Mouse (Mus musculus) megakaryocyte, adult 5-6 weeks (primary cell): ENCODE results near the gene Mmrn2. TPM values are rescaled to one million over a fixed set of nuclear protein-coding genes. Genes with fewer than 3 reads are reported as not detected.

Experiments
- ATAC-seq: 2 replicates; pipeline ENCODE4 v1.8.0; 2016; ENCODE audit warnings: mild to moderate bottlenecking, inconsistent platforms; ENCODE audit not compliant: poor library complexity, severe bottlenecking
- total RNA-seq, 2 experiments: library from RNA; stranded (forward) in 1 of 2; stranded (reverse) in 1 of 2; fragments of 153-499, 151-499 nt in 1 of 2; fragments of 221-1000, 200-1000 nt in 1 of 2; gene quantifications; 2 replicates each; pipeline versions ENCODE4 v1.2.3 to v1.2.4; 2015 to 2017

The Mmrn2 gene
- not detected in 2 replicates for total RNA-seq (2015)
- not detected in 2 replicates for total RNA-seq (2017)

DNA sequence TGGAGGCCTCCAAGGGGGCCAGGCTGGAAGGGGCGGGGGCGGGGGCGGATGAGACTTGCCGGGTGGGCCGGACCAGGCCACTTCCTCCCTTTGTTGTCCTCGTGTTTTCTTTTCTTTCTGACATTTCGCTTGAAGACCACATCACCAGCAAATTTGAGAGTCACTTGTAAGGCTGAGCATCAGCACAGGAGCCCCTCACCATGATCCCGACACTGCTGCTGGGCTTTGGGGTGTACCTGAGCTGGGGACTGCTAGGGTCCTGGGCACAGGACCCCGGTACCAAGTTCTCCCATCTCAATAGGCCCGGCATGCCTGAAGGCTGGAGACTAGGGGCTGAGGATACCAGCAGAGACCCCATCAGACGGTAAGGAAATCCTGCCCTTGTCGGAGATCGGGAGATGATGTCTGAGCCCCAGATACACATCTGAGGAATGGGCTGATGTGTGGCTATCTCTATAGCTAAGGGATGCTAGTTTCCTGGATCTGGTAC, at the start of gene Mmrn2:
Mmrn2 (plus strand) TSS at position 51 of the 490 bp plus-strand sequence.
- no peak for ATAC-seq

DNA sequence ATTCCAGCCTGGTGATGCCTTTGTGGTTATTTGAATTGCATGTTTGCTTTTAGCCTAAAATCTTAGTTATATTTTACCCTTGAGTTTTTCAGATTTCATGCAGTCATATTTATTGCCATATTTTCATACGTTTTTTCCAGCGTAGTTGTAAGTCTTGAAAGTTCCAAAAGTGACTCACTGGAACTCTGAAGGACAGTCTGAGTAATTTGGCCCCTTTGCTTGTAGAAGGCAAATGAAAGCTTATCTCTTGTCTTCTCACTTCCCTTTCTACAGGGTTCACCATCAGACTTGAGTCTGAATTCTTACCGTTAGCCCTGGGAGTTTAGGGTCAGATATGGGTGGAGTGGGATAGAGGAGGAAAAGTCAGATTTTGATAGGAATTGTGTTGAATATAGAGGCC, 48.7 kb upstream of the Mmrn2 start:
- ATAC-seq, result no peak

DNA sequence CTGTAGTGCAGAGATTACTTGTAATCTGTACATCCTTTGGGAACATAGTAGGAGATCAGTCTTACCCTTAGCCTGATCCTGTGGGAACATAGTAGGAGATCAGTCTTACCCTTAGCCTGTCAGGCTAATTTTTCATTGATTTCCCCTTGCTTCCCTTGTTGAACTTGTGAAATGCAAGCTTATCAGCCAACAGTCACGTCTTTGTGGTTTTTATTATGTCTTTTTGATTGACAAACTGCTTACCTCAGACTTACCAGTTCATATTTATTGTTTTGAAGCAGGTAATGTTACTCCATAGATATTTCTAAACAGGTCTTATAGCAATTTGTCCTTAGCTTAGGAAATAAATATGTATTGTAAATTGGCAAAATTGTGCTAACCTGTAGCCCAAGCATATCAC, 47.6 kb upstream of the Mmrn2 start:
- no peak for ATAC-seq

DNA sequence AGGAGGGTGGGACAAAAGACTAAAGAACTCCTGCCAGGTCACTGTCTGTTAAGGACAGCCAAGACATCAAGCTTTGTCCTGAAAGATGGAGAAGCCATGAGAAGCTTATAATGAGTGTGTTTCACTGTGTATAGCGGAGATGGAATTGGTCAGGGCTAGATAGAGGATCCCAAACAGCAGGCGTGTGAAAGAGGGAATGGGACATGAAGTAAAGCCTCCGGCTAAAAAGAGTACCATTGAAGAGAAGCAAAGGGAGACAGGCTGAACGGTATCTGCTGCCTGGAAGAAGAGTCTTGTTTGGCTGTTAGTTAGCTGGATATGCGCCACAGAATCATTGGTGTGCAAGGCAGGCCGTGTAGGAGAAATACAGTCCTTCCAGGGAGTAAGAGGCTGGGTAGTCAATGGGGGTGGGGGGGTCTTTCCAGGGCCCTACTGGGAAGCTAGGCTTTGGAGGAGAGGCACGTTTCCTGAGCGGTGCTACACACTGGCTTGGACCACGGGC, 44.6 kb upstream of the Mmrn2 start:
- ATAC-seq, result no peak

DNA sequence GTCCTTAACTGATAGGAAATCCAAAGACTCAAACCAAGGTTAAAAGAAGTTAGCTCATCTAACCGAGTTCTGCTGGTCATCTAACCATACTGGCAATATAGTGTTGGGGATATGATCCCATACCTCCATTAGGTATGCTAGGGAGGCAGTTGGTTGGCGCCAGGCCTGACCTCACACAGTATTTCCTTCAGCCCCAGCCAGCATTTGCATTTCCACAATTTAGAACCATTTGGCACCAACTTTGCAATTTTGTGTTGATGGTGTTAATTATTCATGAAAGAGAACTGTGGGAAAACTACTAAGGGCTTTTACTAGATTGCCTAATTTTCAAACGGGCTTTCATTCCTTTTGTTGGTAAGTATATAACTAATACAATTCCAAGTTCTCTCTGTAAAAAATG, 43.4 kb upstream of the Mmrn2 start:
- ATAC-seq, result no peak

DNA sequence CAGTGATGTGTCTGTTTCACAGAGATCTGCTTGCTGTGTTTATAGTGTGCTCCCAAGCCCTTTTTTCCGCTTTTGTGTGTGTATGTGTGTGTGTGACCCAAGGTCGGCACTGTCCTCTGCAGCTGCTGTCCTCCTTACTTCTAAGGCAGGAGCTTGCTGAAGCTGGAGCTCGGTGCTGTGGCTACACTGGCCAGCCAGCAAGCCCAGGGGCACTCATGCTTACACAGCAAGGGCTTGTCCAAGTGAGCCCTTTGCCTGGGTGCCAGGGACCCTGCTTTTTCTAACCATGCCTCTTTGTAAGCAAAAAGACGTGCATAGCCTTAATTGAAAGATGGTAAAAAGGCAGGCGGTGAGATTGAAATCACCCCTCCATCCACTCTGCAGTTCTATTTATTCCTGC, 42.8 kb upstream of the Mmrn2 start:
- no peak for ATAC-seq

DNA sequence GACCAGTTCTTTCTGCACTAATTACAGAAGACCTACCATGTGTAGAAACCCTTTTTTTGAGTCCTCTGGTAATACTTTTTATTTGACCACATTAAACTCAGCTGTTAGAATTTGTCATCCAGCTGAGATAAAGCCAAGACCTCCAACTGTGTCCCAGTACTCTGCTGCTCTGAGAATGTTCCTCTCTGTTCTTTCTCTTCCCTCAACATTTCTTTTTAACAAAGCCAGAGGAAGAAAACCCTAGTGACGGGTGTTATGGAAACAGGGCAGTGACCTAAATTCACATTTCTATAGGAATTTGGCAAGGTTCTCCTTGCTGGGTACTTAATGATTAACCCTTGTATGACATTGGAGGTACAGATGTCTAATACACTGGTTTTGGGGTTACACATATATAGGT, 35.8 kb upstream of the Mmrn2 start:
- ATAC-seq, result no peak

DNA sequence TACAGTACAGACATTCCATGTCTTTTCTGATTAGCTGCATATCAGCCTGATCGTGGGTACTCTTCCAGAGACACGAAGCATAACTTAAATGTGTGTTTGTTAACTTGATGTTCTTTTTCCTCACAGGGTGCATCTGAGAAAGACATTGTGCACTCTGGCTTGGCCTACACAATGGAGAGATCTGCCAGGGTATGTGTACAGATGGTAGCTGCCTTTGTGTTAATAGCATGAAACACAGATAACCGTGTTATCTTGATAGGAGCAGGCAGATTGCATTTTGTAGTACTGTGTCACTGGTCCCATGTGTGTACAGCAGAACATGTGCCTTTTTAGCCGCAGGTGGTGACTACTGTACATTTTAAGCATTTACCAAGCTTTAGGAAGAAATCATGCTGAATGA, 33.3 kb upstream of the Mmrn2 start:
- ATAC-seq, result no peak

DNA sequence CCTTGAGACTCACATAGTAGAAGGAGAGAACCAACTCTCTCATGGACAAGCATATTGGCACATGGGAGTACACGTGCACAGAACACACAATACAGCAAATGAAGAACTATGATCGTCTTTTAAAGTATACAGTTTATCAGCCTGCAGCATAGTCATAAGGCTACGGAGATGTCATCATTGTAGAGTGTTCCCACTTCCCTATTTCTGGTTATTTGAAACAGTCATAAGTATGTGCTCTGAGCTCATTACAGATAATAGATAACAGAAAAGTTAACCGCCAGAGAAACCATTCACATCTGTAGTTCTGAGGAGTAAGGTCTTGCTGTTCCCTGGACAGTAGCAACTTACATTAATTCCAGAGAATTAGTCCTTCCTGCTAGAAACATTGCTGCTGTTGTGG, 32.2 kb upstream of the Mmrn2 start:
- peak; percentile 92 for ATAC-seq

DNA sequence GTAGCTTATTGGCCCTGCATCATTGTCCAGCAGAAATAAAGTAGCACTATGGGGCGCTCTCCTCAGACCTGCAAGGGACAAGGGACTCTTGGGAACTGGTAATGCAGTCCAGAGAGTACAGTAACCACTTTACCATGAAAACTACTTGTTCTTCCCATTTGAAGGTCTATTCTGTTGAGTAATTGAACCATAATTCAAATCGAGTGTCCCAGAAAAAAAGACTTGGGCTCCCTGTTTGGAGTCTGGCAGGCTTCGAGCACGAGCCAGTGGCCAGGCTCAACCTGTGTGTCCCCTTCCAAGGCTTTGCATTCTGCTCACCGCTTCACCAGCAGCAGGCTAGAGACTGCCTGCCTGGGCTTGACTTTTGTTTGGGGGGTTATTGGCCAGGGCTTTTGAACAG, 30.9 kb upstream of the Mmrn2 start:
- no peak for ATAC-seq

DNA sequence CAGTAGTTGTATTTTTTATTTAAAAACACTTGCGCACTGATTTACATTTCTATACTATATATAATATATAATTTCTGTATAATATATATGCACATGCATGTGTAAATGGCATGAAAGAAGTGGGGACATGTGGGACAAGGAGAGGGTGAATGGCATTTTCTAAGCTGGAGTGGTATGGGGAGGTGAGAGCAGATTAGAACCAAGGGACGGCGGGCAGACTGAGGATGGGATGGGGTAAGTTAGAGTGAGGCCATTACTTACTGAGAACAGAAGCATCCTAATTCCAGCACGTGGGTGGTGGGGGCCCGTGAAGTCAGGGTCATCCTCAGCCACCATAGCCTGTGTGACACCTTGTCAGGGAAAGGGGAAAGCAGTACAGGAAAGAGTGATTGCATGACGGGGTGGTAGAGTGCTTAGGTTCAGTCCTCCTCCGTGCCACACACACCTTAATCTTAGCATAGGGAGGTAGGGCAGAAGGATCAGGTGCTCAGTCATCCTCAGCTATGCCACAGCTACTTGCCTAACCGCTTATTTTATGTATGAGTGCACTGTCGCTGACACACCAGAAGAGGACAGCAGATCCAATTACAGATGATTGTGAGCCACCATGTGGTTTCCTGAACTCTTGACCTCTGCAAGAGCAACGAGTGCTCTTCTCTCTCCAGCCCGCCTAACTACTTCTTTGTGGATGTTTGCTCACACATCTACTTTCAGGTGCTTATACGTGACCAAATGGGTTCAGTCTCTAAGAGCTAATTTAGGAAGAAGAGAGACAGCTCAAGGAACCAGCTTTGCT, 29.3 kb upstream of the Mmrn2 start:
- no peak for ATAC-seq

DNA sequence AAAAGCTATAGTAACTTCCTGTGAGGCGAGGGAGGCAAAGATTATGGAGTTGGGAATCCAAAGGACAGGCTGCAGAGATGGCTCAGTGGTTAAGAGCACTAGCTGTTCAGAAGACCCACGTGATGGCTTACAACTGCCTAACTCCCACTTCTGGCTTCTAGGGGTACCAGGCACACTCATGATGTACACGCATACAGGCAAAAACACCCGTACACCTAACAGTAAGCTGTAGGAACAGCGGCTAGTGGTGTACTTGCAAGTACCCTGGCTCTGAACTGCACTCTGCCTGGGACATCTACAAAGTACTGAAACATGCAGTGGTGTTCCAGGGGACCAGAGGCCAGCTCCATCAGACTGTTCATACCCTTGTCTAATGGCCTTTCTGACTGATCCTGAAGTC, 28.2 kb upstream of the Mmrn2 start:
- no peak for ATAC-seq

DNA sequence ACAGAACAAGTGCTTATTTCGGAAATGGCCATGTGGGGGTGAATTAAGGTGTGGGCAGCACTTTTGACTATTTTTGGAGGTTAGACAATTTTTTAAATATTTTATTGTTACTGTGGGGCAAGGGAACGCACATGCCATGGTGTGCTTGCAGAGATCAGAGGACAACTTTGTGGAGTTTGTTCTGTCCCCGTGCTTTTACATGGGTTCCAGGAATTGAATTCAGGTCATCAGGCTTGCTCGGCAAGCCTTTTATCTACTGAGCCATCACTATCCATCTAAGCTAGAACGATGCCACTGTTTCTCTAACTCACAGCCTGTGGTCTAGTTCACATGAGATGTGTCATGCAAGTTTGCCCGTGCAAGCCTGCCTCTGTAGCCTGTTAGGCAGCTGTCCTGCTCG, 27.0 kb upstream of the Mmrn2 start:
- ATAC-seq, result no peak

DNA sequence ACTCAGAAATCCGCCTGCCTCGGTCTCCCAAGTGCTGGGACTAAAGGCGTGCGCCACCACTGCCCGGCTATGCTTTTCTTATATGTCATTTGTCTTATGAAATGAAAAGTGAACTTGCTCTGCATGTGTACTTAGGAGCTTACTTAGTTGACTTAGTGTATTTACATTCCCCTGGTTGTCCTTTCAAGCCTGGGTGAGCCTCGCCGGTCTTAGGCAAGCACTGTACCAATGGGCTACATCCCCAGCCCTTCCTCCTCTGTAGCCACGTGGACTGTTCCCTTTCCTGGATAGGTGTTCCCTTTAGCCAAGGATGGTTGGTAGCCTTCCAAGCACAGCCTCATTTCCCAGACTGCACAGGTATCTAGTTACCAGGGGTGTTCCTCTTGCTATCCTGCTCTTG, 26.3 kb upstream of the Mmrn2 start:
- ATAC-seq, result no peak

DNA sequence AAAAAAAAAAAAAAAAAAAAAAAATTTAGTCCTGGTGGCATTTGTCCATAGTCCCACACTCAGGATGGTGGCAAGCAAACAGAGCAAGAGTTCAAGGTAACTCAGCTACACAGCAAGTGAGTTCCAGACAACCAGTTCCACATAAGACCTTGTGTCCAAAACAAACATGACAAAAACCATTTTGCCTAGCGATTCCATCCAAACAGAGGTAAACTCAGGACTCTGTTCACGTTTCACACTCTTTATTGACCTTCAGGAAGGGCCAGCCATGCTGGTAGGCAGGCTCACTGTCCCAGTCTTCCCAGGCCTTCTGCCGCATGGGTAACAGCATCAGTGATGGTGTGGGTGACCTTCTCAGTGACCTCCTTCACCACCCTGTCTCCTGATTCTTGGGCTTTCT, 23.6 kb upstream of the Mmrn2 start:
- no peak for ATAC-seq

DNA sequence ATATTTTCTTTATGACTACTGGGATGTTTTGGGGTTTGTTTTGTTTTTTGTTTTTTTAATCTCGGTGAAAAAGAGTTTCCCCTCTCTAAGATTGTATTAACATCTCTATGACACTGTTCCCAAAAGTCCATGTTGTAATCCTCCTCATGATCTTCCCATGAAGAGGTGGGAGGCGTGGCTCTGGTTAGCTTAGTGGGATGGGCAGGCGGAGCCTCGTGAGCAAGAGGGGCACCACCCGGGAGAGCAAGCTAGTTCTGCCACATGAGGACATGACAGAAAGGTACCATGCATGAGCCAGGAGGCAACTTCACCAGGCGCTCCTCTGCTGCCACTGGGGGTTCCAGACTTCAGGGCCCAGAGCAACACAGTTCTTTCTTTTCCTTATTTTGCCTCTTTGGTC, 22.7 kb upstream of the Mmrn2 start:
- no peak for ATAC-seq

DNA sequence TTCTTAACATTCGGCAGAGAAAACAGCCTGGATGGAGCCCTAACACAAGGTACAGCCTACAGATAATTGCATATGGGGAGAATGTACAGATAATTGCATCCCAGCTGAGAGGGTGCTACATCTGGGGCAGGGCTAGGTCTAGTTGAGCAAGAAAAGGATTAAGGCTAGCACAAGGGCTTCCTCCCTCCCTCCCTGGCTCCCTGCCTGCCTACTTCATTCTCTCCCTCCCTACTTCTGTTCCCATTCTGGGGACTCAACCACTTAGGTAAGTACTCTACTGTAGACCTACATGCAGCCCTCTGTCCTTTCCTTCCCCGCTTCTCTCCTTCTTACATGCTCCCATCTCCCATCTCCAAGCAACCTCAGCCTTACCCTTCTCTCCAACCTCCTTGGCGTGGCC, 21.9 kb upstream of the Mmrn2 start:
- no peak for ATAC-seq

DNA sequence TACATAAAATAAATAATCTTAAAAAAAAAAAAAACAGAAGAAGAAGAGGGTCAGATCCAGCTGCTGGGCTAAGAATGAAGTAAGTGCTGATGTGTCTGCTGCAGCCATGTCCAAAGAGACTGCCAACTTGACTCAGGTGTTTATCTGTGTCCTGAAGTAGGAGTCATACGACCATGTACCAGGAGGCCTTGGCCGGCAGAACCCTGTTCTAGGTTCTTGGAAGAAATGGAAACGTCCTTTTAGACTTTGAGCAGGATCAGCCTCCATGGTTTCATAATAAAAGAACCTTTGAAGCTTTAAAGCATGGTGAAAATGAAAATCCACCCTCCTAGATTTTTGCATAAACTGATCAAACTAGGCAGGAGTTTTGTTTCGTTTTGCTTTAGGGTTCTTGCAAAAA, 20.8 kb upstream of the Mmrn2 start:
- no peak for ATAC-seq

DNA sequence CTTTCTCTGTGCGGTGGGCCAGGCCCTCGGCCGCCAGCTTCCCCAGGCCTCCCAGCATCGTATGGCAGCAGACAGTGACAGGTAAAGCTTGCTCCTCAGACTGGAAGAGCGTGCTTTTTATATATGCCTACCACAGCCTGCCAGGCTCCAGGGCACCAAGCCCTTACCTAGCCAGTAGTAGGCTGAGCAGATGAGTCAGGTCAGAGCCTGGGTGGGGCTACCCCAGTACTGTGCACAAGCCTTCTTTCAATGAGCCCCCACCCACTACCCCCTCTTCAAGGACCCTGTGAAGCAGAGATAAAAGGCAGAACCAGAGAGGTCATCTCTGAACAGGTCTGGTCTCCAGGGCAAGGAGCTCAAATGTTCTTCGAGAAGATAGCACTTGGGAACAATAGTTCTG, 20.0 kb upstream of the Mmrn2 start, which contains the start of gene Fam25c:
Fam25c (minus strand) TSS at position 133 of the 400 bp plus-strand sequence.
- no peak for ATAC-seq

DNA sequence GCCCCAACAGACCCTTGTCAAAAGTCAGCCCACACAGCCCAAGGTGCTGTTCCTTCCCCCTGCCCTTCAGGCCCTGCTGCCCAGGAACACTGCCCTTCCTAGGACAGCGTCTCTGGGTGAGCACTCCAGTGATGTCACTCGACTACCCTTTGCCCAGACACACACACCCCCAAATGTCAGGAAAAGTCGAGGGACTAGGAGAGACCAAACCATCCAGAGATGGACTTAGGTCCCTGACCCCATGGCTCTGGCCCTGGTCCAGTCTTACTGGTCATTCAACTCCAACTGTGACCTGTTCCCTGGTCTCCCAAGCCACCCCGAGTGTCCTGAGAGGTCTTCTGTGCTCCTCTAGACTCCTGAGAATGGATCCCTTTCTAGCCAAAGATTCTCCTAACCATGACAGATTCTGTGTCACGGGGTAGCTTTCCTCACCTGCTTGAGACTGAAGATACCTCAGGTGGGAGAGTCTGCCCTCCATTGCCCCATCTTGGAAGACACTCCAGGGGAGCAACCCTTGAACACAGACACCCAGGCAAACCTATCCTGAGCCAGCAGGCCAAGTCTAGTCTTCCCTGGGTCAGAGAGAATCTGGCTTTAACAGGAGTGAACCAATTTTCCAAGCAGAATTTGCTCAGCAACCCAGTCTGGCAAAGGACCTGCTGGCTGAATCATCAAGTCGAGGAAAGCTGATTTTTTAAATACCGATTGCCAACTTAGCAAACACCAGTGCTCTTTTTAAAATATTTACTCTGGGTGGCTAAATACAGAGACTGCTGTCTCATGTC, 17.4 kb upstream of the Mmrn2 start:
- ATAC-seq, result no peak

DNA sequence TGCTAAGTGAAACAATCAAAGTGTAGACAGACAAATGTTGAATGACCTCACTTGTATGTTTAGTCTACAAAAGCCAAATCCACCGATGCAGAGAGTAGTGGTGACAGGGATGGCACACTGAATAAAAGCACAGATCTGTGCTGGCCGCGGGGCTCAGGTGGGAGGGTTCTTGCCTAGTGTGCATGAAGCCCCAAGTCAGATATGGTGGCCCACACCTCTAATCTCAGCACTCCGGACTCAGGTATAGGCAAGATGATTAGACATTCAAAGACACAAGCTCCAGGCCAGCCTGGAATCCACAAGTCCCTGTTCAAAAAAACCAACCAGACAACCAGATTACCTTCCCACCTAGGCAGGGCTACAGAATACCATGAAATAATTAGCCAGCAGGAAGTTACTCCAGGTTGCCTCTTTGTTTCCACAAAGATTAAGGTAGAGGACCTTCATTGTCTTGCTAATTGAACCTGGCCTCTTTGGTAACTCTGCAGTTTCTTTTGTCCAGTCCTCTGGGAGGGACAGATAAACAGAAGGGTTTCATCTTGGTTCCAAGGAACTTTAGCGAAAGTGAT, 15.5 kb upstream of the Mmrn2 start:
- ATAC-seq, result no peak

DNA sequence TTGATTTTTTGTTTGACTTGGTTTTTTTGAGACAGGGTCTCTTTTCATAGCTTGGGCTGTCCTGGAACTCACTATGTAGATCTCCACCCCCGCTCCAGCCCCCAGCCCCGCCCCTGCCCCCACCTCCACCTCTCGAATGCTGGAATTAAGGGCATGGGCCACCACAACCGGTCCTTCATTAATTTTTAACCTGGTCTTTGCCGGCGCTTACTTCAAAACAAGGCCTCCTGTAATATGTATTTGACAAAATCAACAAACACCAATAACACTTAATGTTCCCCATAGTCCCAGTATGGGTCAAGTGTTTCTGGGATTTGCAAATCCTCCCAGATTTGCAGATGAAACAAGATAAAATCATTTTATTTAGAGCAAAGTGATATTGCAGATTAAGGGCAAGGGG, 15.0 kb upstream of the Mmrn2 start:
- ATAC-seq, result no peak
